Mouse (Mus musculus) intestine, postnatal 0 days (tissue): ENCODE data around the gene Vrk1. TPM values are rescaled to one million over a fixed set of nuclear protein-coding genes. Genes with fewer than 3 reads are reported as not detected.

Experiments used
- ATAC-seq: fragments of 200-750 bp; cut with Nextera tagmentation; 2 replicates; pipeline ENCODE4 v1.8.0; 2017; ENCODE audit warnings: mild to moderate bottlenecking, moderate TSS enrichment, moderate library complexity
- H3K27ac ChIP-seq: fragments of 300-500 bp; sonication (generic); 2 replicates; pipeline ENCODE4 v1.5.1; 2014; ENCODE audit warnings: mild to moderate bottlenecking, low read depth, low read length, moderate library complexity
- H3K27me3 ChIP-seq: fragments of 300-500 bp; sonication (generic); replicated peaks from 2 replicates; pipeline ENCODE4 v1.6.1; 2014; ENCODE audit warnings: low read length, mixed read lengths; ENCODE audit not compliant: control insufficient read depth, insufficient read depth
- H3K36me3 ChIP-seq: fragments of 300-500 bp; sonication (generic); 2 replicates; pipeline ENCODE4 v1.6.1; 2014; ENCODE audit warnings: mild to moderate bottlenecking, moderate library complexity; ENCODE audit not compliant: control insufficient read depth, insufficient read depth
- H3K4me1 ChIP-seq: fragments of 300-500 bp; sonication (generic); replicated peaks from 2 replicates; pipeline ENCODE4 v1.6.1; 2014; ENCODE audit warnings: antibody characterized with exemption, low read length, mixed read lengths; ENCODE audit not compliant: control insufficient read depth, insufficient read depth
- H3K4me2 ChIP-seq: fragments of 300-500 bp; sonication (generic); replicated peaks from 2 replicates; pipeline ENCODE4 v1.6.1; 2014; ENCODE audit warnings: low read depth, mild to moderate bottlenecking, moderate library complexity
- H3K4me3 ChIP-seq: fragments of 300-500 bp; sonication (generic); 2 replicates; pipeline ENCODE4 v1.5.1; 2014; ENCODE audit warnings: low read depth, low read length
- H3K9ac ChIP-seq: fragments of 300-500 bp; sonication (generic); 2 replicates; pipeline ENCODE4 v1.6.1; 2014; ENCODE audit warnings: mild to moderate bottlenecking, low read depth, low read length
- H3K9me3 ChIP-seq: fragments of 300-500 bp; sonication (generic); 2 replicates; pipeline ENCODE4 v1.6.1; 2016; ENCODE audit warnings: mixed run types; ENCODE audit not compliant: control insufficient read depth
- CTCF ChIP-seq: sonication (generic); IDR thresholded peaks from 2 replicates; pipeline ENCODE4 v1.5.1; 2016; ENCODE audit warnings: low read depth, mild to moderate bottlenecking, control low read depth, antibody characterized with exemption, moderate library complexity
- WGBS: fragments of 180-500 bp; shearing (Covaris S2); extraction: QIAGEN DNeasy Blood & Tissue Kit; methylation state at CpG from one replicate; pipeline ENCODE4 v1.1.7; 2014; 5-methylcytosine and 5-hydroxymethylcytosine counted together
- polyA plus RNA-seq: library from polyadenylated mRNA; unstranded; fragments of >200 nt; fragmentation: Nextera tagmentation; extraction: Ambion mirVana; gene quantifications from 2 replicates; pipeline ENCODE4 v1.2.1, GENCODE M21; 2015

The Vrk1 gene
- polyA plus RNA-seq, 1 experiment from 2014 or later, result 23.0 TPM

- 74% methylated on average over 14 of the region's 14 CpGs for WGBS
Measured at GRCm38 (mm10) chr12:106123276-106123675, 113.2 kb downstream of the Vrk1 start.

GRCm38 (mm10) chr12:106124581-106124980 lies 114.6 kb downstream of the Vrk1 start:
- no peak overlapping the region for H3K4me2 ChIP-seq
- no peak for ATAC-seq
- H3K4me1 ChIP-seq, result no peaks in the 10 kb centered on the region
- H3K27ac ChIP-seq, result no peak overlapping the region
- no peak for TF ChIP-seq CTCF
- 92% methylated on average over 3 of the region's 3 CpGs for WGBS
- no peaks in the 10 kb centered on the region for H3K36me3 ChIP-seq
- no peak overlapping the region for H3K9ac ChIP-seq
- H3K27me3 ChIP-seq, result no peaks in the 10 kb centered on the region
- H3K4me3 ChIP-seq, result no peak overlapping the region
- no peaks in the 10 kb centered on the region for H3K9me3 ChIP-seq

More at GRCm38 (mm10) chr12:106123276-106123675, 113.2 kb downstream of the Vrk1 start:
- Histone ChIP-seq H3K36me3 (no peaks in the 10 kb centered on the region), H3K27me3 (no peaks in the 10 kb centered on the region), H3K27ac (no peak overlapping the region), H3K9ac (no peak overlapping the region), H3K9me3 (no peaks in the 10 kb centered on the region), H3K4me2 (no peak overlapping the region), H3K4me3 (no peak overlapping the region), H3K4me1 (no peaks in the 10 kb centered on the region)
- ATAC-seq, result no peak
- TF ChIP-seq CTCF, result no peak

Other genes starting within 250 kb of the Vrk1 start
- 101 and 110 TPM in 2 replicates for gene Papola, start 225.5 kb upstream of the Vrk1 start, polyA plus RNA-seq